Mouse (Mus musculus) midbrain, embryonic 11.5 days (tissue): ENCODE measurements around the gene Zfp866. TPM values are rescaled to one million over a fixed set of nuclear protein-coding genes. Genes with fewer than 3 reads are reported as not detected.

Source experiments
- ATAC-seq: fragments of 200-750 bp; cut with Nextera tagmentation; 2 replicates; pipeline ENCODE4 v1.8.0; 2017; ENCODE audit warnings: moderate TSS enrichment, moderate library complexity; ENCODE audit not compliant: low FRiP score
- DNase-seq: peaks from one replicate; pipeline ENCODE4 v3.0.0; 2015; ENCODE audit warnings: low spot score; ENCODE audit errors: missing footprints
- H3K27ac ChIP-seq: fragments of 300-500 bp; sonication (generic); 2 replicates; pipeline ENCODE4 v1.5.1; 2014; ENCODE audit warnings: low read depth, low read length
- H3K27me3 ChIP-seq: fragments of 300-500 bp; sonication (generic); 2 replicates; pipeline ENCODE4 v1.6.1; 2014; ENCODE audit warnings: mild to moderate bottlenecking, low read length, moderate library complexity, mixed read lengths; ENCODE audit not compliant: control insufficient read depth, insufficient read depth
- H3K36me3 ChIP-seq: fragments of 300-500 bp; sonication (generic); 2 replicates; pipeline ENCODE4 v1.6.1; 2014; ENCODE audit warnings: mild to moderate bottlenecking, low read length, moderate library complexity, mixed read lengths; ENCODE audit not compliant: control insufficient read depth, insufficient read depth
- H3K4me1 ChIP-seq: fragments of 300-500 bp; sonication (generic); 2 replicates; pipeline ENCODE4 v1.6.1; 2014; ENCODE audit warnings: low read length; ENCODE audit not compliant: control insufficient read depth, insufficient read depth
- H3K4me2 ChIP-seq: fragments of 300-500 bp; sonication (generic); 2 replicates; pipeline ENCODE4 v1.6.1; 2014; ENCODE audit warnings: mild to moderate bottlenecking, moderate library complexity
- H3K4me3 ChIP-seq: fragments of 300-500 bp; sonication (generic); 2 replicates; pipeline ENCODE4 v1.5.1; 2014; ENCODE audit warnings: low read depth, low read length
- H3K9ac ChIP-seq: fragments of 300-500 bp; sonication (generic); 2 replicates; pipeline ENCODE4 v1.6.1; 2014; ENCODE audit warnings: low read length
- H3K9me3 ChIP-seq: fragments of 300-500 bp; sonication (generic); 2 replicates; pipeline ENCODE4 v1.6.1; 2016; ENCODE audit warnings: low read length; ENCODE audit not compliant: control insufficient read depth
- WGBS: fragments of 180-500 bp; shearing (Covaris S2); extraction: QIAGEN DNeasy Blood & Tissue Kit; methylation state at CpG from one replicate; pipeline ENCODE4 v1.1.7; 2014; 5-methylcytosine and 5-hydroxymethylcytosine counted together
- polyA plus RNA-seq: library from polyadenylated mRNA; unstranded; fragments of >200 nt; fragmentation: Nextera tagmentation; extraction: Ambion mirVana; gene quantifications from 2 replicates; pipeline ENCODE4 v1.2.1, GENCODE M21; 2014

Zfp866 gene
- polyA plus RNA-seq, 1 experiment from 2014 or later, result 41.5 TPM

DNA sequence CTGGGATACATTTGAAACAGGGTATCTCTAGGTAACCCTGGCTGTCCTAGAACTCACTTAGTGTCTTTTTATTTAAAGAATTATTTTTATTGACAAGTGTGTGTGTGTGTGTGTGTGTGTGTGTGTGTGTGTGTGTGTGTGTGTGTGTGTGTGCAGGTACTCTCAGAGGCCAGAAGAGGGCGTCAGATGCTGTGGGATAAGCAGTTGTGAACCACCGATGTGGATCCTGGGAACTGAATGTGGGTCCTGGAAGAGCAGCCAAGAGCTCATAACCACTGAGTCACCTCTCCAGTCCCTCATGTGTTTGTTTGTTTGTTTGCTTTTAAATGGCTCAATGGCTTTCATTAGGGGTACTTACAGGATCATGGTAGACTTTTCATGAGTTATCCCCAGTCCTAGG, 23.9 kb upstream of the Zfp866 start:
- Histone ChIP-seq H3K27me3 (no peaks in the 10 kb centered on the region), H3K27ac (no peak overlapping the region), H3K9me3 (no peaks in the 10 kb centered on the region), H3K4me3 (no peak overlapping the region), H3K4me2 (no peak overlapping the region), H3K36me3 (peaks cover 2% of the 10 kb centered on the region; the same call in 1 of the 2 replicates), H3K4me1 (no peaks in the 10 kb centered on the region), H3K9ac (no peak overlapping the region)
- WGBS, result 82% methylated on average over 2 of the region's 2 CpGs
- no peak for ATAC-seq
- no peak for DNase-seq

DNA sequence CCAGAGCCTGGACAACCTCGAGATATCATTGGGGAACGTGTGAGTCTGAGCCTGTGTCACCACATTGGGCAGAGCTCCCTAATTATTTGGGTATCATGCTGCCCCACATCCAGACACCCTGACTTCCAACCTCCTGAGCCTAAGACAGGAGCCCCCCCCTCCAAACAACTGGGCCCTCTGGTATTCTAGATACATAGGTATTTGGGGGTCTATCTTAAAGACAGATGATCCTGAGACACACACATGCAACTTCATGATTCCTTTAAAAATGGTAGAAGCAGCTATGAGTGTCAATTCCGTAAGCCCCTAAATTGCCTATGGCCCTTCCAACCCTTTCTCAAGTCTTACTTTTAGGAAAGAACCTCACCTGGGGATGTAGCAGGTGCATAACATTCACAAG, 18.8 kb upstream of the Zfp866 start:
- 73% methylated on average over 3 of the region's 3 CpGs for WGBS
- no peak overlapping the region for H3K4me2 ChIP-seq
- H3K9ac ChIP-seq, result no peak overlapping the region
- DNase-seq (peak; percentile 67), ATAC-seq (no peak)
- no peak overlapping the region for H3K4me3 ChIP-seq
- no peaks in the 10 kb centered on the region for H3K9me3 ChIP-seq
- H3K27ac ChIP-seq, result no peak overlapping the region
- peaks cover 33% of the 10 kb centered on the region for H3K36me3 ChIP-seq
- peaks cover 6% of the 10 kb centered on the region; the same call in 1 of the 2 replicates for H3K4me1 ChIP-seq
- H3K27me3 ChIP-seq, result no peaks in the 10 kb centered on the region

DNA sequence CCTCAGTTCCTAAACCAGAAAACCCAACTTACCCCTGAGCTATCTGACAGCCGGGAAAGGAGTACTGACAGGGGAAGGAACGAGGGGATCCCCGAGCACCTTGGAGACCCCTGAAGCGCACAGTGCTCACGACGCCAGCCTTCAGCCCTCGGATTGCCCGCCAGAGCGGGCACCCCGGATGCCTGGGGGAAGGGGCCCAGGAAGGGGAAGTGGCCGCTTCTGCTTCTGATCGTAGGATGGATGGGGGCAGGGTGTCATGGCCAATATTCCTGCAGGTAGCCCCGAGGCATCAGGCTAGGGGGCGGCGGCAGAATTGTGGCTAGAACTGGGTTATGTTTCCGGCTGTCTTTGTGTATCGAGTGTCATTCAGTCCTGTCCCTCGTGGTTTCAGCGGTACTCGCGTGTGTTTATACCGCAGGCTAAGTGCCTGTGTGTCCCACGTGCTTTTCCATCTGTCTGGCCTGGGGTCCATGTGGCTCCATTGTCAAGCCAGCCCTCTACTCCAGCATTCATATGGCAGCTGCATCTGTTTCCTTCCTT, 18.0 kb upstream of the Zfp866 start:
- H3K4me1 ChIP-seq, result peaks cover 6% of the 10 kb centered on the region; the same call in 1 of the 2 replicates
- peak overlapping the region; percentile 48 for H3K4me3 ChIP-seq
- ATAC-seq (peak; percentile 62), DNase-seq (peak; percentile 85)
- no peak overlapping the region; the same call in 1 of the 2 replicates for H3K27ac ChIP-seq
- peaks cover 31% of the 10 kb centered on the region for H3K36me3 ChIP-seq
- H3K9ac ChIP-seq, result peak overlapping the region; percentile 65
- 6% methylated on average over 23 of the region's 23 CpGs for WGBS
- peak overlapping the region; percentile 61 for H3K4me2 ChIP-seq
- no peaks in the 10 kb centered on the region for H3K9me3 ChIP-seq
- H3K27me3 ChIP-seq, result no peaks in the 10 kb centered on the region

GRCm38 (mm10) chr8:69808094-69808863, 17.3 kb upstream of the Zfp866 start, which contains the start of gene Gmip:
TSS of gene Gmip (plus strand) at chr8:69808679.
- peak; percentile 94 for DNase-seq
- peak; percentile 82 for ATAC-seq
- Histone ChIP-seq H3K4me1 (peaks cover 6% of the 10 kb centered on the region; the same call in 1 of the 2 replicates), H3K27me3 (no peaks in the 10 kb centered on the region), H3K4me2 (peak within 1 kb of the TSS; percentile 61), H3K36me3 (peaks cover 36% of the 10 kb centered on the region), H3K9me3 (no peaks in the 10 kb centered on the region), H3K4me3 (peak within 1 kb of the TSS; percentile 48), H3K9ac (peak within 1 kb of the TSS; percentile 65), H3K27ac (no peak within 1 kb of the TSS; the same call in 1 of the 2 replicates)
- 11% methylated on average over 17 of the region's 28 CpGs for WGBS

DNA sequence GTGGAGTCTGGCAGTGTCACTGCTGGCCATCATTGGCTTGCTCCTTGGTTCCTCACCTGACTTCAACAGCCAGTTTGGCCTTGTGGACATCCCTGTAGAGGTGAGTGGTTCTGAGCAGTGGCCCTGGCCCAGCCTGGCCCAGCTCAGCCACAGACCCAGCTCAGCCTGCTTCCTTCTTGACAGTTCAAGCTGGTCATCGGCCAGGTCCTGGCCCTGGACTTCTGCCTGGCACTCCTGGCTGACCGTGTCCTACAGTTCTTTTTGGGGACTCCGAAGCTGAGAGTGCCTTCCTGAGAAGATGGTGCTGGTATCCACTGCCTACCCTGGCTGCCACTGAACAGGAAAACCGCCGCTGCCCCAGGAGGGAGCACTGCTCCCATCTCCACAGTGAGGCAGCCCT, 16.3 kb upstream of the Zfp866 start:
- H3K36me3 ChIP-seq, result peaks cover 46% of the 10 kb centered on the region

DNA sequence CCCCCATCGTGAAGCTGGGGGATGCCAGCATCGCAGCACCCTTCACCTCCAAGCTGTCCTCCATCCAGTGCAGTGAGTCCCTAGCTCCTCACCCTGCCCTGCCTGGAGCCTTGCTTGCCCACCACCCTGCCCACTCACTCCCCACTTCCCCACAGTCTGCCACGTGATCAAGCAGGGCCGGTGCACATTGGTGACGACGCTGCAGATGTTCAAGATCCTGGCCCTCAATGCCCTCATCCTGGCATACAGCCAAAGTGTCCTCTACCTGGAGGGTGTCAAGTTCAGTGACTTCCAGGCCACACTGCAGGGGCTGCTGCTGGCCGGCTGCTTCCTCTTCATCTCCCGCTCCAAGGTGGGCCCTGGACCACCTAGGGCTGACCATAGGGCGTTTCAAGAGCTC, 14.5 kb upstream of the Zfp866 start:
- WGBS, result 95% methylated on average over 9 of the region's 9 CpGs
- H3K27ac ChIP-seq, result no peak overlapping the region
- H3K4me3 ChIP-seq, result no peak overlapping the region
- no peak overlapping the region for H3K9ac ChIP-seq
- H3K4me2 ChIP-seq, result no peak overlapping the region
- no peaks in the 10 kb centered on the region for H3K27me3 ChIP-seq
- DNase-seq (peak; percentile 56), ATAC-seq (no peak)
- peaks cover 58% of the 10 kb centered on the region for H3K36me3 ChIP-seq
- peaks cover 6% of the 10 kb centered on the region; the same call in 1 of the 2 replicates for H3K4me1 ChIP-seq
- no peaks in the 10 kb centered on the region for H3K9me3 ChIP-seq

More for the DNA sequence above, 16.3 kb upstream of the Zfp866 start:
- no peaks in the 10 kb centered on the region for H3K9me3 ChIP-seq
- no peak overlapping the region for H3K4me3 ChIP-seq
- peak; percentile 51 for DNase-seq
- no peaks in the 10 kb centered on the region for H3K27me3 ChIP-seq
- H3K27ac ChIP-seq, result no peak overlapping the region
- no peak for ATAC-seq
- no peak overlapping the region for H3K9ac ChIP-seq
- H3K4me1 ChIP-seq, result peaks cover 6% of the 10 kb centered on the region; the same call in 1 of the 2 replicates
- no peak overlapping the region for H3K4me2 ChIP-seq
- WGBS, result 85% methylated on average over 5 of the region's 5 CpGs

GRCm38 (mm10) chr8:69805086-69805485, 14.1 kb upstream of the Zfp866 start:
- ATAC-seq (no peak), DNase-seq (peak; percentile 37)
- Histone ChIP-seq H3K4me1 (peaks cover 6% of the 10 kb centered on the region; the same call in 1 of the 2 replicates), H3K9me3 (no peaks in the 10 kb centered on the region), H3K36me3 (peaks cover 59% of the 10 kb centered on the region), H3K27ac (no peak overlapping the region), H3K9ac (no peak overlapping the region), H3K27me3 (no peaks in the 10 kb centered on the region), H3K4me2 (no peak overlapping the region), H3K4me3 (no peak overlapping the region)
- WGBS, result 96% methylated on average over 10 of the region's 10 CpGs

DNA sequence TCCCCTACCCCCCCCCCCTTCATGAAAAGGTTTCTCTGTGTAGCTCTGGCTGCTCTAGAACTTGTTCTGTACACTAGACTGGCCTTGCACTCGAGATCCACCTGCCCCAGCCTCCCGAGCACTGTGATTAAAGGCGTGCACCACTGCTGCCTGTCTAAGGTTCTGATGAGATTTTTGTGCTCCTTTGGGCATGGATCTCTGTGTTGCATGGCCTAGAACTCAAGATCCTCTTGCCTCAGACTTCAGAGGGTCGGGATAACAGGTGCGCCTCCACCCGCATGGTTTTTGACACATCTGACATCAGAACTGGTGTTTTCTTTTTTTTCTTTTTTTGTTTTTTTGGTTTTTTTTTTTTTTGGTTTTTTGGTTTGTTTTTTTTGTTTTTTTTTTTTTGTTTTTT, 13.6 kb upstream of the Zfp866 start:
- WGBS, result 92% methylated on average over 6 of the region's 6 CpGs
- Histone ChIP-seq H3K9ac (no peak overlapping the region), H3K4me3 (no peak overlapping the region), H3K27ac (no peak overlapping the region), H3K36me3 (peaks cover 65% of the 10 kb centered on the region), H3K4me1 (peaks cover 6% of the 10 kb centered on the region; the same call in 1 of the 2 replicates), H3K9me3 (no peaks in the 10 kb centered on the region), H3K27me3 (no peaks in the 10 kb centered on the region), H3K4me2 (no peak overlapping the region)
- ATAC-seq, result no peak
- peak; percentile 54 for DNase-seq

DNA sequence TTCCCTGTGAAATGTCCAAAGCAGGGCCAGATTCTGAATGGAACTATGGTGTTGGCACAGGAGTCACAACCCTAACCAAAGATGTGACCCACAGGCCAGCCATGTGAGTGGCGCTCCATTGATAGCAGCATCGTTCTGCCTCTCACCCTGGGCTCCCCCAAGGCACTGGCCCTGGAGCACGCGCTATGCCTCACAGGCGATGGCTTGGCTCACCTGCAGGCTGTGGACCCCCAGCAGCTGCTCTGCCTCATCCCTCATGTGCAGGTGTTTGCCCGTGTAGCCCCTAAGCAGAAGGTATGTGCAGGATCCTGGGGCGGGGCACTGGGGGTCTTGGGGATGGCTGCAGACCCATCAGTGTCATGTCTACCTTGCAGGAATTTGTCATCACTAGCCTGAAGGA, 12.4 kb upstream of the Zfp866 start:
- DNase-seq, result peak; percentile 37
- 96% methylated on average over 7 of the region's 7 CpGs for WGBS
- no peaks in the 10 kb centered on the region for H3K9me3 ChIP-seq
- H3K36me3 ChIP-seq, result peaks cover 74% of the 10 kb centered on the region
- no peak overlapping the region for H3K27ac ChIP-seq
- H3K4me1 ChIP-seq, result peaks cover 2% of the 10 kb centered on the region; the same call in 1 of the 2 replicates
- no peak for ATAC-seq
- H3K27me3 ChIP-seq, result no peaks in the 10 kb centered on the region
- H3K4me2 ChIP-seq, result no peak overlapping the region
- H3K4me3 ChIP-seq, result no peak overlapping the region
- H3K9ac ChIP-seq, result no peak overlapping the region
